Mouse (Mus musculus): ENCODE measurements around the gene Ocln.
"Not testable (repeated sequence)": the region's sequence is repeated elsewhere in the genome, so short reads cannot be mapped to it uniquely, and the experiment has no call there.

Ocln gene

DNA sequence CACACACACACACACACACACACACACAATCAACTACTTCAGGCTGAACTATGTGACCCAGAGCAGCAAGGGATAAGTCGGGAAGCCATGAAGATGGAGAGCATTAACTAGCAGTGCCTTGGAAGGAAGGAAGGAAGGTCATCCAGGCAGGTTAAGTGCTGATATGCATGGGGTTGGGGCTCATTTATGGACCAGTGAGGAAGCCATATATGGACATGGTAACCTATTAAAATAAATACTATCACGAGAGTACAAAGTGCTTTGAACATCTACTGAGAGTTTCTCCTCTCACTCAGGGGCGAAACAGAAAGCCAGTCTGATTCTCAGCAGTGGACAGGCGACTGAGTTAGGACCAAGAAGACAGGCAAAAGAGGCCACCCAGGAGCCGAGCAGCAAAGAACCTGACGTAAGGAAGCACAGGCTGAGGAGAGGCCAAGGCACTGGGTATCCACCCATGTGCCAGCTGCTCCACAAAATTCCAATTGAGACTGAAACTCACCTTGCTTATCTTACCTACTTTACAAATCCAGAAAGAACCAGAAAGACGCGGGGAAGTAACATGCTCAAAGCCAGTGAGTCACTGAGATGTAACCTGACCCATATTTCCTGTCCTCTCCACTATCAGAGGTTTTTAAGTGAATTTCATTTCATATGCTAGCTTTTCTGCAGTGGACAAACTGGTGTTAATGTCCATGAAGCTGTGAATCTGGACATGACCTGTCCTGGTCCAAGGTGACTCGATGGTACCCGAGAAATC is 9.3 kb downstream of the Ocln start:
- no peak for DNase-seq

DNA sequence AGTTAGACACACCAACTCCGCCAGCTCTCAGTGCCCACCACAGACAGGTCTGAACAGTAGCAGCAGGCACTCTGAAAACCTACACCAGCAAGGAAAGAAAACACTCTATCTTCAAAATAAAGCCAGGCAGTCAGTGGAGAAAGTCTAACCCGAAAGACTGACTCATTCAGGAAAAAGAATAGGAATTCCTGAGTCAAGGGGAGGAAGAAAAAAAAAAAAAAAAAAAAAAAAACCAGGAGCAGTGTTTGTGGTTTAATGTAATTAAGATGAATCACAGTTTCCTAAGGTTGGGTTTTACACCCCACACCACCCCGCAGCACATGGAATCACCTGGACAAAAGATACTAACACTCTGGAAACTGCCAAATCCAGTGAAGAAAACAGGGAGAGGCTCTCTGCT is 16.4 kb downstream of the Ocln start:
- DNase-seq: no peak

DNA sequence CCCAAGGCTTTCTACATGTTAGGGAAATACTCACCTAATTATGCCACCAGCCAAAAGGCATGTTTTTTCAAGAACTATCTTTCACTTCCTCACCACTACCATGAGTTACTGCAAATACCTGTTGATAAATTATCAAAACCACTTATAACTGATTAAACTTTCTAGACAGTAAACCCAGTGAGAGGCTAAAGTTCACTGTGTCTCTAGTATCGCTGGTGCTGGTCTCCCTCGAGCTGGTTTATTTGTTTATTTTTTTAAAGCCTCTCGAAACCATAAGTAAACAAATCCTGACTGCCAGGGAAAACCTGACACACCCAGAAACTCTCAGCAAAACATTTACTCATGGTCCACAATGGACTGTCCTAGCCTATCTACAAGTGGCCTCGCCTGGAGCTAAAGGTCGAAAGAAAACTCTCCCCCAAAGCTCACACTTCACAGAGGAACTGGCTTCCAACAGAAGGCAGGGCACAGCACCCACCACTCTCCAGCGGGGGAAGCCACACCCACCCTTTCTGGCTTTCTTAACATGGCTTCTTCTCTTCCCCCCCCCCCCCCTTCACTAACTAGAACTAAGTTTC is 19.6 kb downstream of the Ocln start:
- no peak for DNase-seq

DNA sequence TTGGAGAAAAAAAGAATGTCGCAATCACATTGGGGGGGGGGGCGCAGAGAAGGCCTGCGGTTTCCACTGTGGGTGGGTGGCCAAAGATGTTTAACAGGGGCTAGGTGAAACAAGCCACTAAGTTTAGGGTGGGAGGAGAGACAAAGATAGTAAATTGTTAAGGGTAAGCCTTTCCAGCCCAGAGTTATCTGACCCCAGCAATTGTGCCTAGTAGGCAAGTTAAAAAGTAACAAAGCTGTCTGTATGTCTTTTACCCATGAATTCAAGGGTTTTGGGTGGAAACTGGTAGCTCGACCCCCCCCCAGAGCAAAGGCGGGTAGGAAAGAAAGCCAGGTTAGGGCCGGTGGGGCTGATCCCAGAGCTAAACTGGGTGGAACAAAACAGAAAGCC is 25.9 kb downstream of the Ocln start:
- DNase-seq: no peak

DNA sequence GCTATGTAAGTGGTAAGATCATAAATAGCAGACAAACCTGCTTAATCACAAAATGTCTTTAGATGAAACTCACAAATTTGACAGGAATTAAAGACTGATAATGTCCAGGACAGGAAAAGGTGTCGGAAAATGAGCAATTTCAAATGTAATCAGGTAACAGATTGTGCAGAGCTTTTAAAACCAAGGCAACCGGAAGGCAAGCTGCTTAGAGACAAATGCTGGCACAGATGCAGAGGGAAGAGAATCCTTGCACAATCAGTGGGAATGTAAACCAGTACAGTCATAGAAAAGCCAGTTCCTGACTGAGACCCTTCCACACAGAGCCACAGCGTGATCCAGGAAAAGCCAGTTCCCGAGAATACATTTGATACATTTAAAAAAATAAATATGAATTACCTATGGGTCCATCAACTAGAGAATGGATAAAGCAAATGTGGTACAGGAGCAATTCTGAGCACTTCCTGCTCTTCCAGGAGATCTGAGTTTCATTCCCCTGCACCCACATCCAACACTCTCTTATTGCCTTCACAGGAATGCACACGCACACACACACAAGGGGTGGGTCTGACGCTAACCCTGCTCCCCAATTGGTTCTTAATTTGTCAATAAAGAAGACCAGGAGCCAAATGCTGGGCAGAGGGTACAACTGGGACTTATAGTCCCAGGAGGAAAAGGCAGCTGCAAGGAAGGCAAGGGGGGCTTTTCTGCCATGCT is 26.4 kb downstream of the Ocln start:
- no peak for DNase-seq

DNA sequence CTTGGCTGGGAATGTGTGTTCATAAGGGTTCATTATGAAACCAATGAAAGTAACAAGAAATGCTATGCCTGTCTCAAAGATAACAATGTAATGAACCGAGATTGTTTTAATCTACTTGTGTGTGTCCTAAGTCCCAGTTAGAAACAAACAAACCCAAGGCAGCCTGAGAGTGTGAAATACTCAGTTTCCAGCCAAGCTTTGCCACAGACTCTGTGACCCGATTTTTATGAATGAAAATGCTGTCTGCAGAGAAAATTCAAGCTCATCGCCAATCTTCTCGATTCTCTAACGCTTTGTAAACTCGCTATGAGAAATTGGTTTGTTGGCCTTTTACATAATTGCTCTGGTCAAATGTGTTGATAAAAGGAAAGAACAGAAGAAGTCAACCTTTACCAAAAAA is 27.6 kb downstream of the Ocln start:
- DNase-seq: no peak

DNA sequence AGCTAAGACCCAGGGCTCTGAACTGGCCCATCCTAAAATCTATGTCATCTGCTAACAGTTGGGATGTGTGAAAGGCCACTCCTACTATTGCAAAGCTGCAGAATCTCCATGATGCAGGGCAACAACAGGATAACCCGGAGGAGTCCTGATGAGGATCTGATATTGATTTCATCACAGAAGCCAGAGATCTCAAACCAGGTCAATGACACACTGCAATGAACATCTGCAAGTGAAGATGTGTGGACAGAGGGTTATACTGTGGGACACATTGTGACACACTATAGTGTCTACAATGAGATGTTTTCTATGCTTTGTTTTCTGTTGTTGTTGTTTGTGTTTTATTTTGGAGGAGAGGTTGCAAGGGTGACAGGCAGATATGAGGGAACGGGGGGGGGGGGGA is 28.8 kb downstream of the Ocln start:
- no peak for DNase-seq

DNA sequence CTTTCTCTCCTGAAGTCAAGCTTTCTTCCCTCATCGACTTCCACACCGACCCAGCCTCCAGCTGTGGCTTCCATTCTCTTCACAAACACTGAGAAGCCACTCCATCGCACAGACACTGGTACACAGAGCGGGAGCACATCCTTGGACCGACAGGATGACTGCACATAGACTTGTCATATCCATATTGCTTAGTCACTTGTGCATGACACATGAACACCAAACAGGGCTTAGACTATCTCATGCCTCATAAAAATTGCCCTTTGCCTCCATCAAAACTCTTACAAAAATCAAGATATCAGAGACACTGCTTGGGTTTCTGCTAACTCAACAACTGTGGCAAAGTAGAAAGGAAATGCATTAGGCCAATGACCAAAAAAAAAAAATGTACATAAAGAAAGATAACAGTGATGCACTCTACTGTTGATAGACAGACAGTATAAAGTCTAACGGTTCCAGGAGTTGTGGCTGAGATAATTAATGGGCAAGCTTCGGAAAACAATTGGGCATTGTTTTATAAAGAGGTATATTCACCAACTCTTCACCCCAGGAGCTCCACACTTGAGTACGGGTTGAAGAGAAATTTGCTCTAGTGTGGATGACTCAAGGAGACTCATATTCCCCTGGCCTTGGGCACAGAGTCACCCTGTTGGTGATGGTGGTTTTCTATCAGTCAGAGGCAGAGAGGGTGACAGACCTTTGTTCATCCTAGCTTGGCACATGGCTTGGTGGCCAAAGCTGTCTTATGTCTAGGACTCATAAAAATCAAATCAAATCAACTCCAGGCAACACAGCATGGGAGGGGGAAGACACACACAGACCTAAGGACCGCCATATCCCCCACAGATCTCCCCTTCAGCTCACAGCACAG is 30.6 kb downstream of the Ocln start:
- no peak for DNase-seq

DNA sequence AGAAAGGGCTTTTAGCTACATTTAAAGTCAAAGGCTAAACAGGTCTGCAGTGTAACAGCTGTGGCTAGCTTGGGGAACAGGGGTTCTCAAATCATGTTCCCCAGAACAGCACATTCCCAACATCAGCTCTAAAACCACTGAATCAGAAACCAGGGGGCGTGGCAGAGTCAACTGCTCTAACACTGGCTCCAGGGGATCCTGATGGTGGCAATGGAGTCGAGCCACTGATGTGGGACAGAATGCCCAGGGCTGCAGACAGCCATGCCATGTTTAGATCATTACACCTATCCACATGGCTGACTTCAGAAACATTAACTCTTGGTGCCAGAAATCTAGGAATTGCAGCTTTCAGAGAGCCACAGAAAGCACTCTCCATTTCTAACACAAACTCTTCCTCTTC is 33.4 kb downstream of the Ocln start:
- peak; percentile 70 to 84 for DNase-seq

DNA sequence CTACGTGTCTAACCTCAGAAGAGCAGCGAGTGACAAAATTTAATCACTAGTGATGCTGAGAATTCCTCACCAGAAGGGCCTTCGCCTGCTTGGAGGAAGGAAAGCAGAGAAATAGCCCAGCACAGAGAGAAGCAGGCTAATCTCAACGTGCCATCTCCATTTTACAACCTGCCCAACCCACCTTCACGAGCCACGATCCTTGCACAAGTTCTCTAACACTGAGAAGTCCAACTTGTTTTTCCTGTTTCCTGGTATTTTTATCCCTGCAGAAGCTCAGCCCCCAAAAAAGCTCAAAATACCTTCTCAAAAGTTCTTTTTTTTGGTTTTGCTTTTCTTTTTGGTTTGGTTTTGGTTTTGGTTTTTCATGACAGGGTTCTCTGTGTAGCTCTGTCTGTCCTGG is 34.3 kb downstream of the Ocln start:
- DNase-seq: no peak

DNA sequence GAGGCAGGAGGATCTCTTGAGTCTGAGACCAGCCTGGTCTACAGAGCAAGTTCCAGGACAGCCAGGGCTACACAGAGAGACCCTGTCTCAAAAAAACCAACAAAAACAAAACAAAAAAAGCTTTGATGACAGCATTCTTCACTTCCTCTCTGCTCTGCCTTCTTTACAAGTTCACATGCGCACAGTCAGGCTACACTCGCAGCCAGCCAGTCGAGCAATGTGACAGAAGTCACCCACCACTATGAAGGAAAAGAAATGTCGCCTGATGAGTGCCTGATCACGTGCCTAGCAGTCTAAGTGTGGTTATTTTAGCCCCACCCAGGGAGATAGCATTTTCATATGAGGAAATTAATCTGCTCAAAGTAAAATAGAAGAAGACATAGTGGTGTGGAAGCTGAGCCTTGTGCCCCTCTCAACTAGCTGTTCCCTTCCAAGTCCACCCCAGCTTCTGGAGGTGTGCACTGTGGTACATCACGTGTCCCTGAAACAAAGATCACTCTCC is 34.8 kb downstream of the Ocln start:
- DNase-seq: no peak

DNA sequence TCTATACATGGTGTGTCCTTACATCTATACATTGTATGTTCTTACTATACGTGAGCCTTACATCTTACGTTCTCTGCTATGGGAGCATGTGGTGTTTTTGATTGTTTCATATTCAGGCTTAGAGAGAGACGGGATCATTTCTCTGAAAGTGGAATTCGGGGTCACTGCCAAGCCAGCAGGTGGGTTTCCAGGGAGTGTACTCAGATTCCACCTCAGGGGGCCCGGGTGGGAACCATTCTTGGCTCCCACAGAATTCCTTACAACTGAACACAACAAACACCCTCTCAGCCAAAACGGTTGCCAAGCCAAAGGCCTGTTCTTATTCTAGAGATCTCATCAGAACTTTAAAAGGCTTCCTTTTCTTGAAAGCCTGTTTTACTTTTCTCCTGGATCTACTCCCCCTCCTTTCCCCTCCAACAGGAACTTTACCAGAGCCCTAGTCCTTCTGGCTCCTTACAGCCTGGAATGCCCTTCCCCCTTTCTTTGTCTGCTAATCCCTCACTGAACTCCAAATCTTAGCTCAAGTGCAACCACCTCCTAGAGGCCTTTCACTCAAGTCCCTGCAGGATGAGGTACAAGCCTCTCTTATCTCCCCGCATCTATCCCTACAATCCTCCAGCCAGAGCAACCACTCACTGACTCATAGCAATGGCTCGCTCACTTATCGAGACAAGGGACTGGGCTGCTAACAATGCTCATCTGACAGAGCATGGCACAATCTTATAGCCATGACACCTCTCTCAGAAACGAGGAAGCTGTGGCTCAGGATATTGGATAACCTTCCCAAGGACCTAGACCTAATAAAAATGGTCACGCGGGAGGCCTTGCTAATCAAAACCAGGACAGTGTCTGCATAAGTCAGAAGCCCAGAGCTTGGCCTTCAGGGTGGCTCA is 36.1 kb downstream of the Ocln start:
- no peak for DNase-seq

DNA sequence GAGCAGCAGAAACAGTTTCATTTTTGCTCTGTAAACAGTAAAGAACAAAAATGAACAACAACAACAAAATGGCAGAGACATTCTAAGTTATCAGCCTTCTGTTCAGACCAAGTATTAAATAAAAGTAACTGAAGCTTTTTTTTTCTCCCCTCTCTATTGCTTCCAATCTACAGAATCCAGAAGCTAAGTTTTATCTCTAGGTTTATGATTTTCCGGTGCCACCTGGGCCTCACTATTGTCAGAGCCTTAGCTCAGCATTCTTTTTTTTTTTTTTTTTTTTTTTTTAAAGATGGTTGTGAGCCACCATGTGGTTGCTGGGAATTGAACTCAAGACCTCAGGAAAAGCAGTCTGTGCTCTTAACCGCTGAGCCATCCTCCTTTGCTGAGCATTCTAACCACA is 39.7 kb downstream of the Ocln start:
- DNase-seq: no peak

DNA sequence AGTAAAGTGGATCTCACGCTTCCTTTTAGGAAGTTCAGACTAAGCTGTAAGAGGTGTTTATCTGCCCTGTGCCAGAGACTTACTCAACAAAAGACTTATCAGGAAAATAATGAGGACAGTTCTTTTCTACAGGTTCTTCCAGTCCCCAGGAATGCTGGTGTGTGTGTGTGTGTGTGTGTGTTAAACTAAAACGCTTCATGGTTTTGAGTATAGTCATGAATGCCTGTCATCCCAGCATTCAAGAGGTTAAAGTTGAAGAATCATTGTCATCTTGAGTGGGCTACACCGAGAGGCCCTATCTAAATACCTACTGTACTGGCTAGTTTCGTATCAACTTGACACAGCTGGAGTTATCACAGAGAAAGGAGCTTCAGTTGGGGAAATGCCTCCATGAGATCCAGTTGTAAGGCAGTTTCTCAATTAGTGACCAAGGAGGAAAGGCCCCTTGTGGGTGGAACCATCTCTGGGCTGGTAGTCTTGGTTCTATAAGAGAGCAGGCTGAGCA is 40.6 kb downstream of the Ocln start:
- no peak for DNase-seq

DNA sequence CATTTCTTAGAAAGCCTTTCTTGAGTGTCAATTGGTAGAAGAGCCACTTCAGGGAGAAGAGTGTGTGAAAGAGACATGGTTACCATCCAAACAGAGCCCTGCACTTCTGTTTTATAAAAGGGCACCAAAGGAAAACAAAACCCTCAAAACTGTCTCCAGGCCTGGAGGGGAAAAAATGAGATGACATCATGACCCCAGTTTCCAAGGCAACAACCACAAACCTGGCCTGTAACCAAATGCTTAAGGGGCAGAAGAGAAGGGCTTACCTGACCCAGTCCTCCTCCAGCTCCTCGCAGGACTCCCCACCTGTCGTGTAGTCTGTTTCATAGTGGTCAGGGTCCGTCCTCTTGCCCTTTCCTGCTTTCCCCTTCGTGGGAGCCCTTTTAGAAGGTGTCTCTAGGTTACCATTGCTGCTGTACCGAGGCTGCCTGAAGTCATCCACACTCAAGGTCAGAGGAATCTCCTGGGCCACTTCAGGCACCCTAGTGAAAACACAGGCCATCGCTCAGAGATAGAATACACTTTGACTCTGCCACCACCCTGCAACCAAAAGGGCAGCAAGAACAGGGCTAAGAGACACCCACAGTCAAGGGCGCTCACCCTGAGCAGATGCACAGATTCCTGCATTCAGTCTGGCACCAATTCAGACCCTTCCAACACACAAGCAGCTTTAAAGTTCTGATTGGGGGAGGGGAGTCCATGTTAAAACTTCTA is 41.2 kb downstream of the Ocln start:
- DNase-seq: no peak

DNA sequence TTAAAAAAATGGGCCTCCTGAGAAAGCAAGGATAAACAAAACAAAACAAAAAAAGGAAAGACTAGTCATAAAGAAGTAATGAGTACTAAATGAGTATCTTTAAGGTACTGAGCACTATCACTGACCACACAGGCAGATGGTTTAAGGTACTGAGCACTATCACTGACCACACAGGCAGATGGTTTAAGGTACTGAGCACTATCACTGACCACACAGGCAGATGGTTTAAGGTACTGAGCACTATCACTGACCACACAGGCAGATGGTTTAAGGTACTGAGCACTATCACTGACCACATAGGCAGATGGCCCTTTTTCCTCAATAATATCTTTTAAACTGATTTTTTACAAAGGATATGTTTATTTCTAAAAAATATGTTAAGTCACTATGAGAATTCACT is 52.9 kb downstream of the Ocln start:
- not testable (repeated sequence) for DNase-seq

DNA sequence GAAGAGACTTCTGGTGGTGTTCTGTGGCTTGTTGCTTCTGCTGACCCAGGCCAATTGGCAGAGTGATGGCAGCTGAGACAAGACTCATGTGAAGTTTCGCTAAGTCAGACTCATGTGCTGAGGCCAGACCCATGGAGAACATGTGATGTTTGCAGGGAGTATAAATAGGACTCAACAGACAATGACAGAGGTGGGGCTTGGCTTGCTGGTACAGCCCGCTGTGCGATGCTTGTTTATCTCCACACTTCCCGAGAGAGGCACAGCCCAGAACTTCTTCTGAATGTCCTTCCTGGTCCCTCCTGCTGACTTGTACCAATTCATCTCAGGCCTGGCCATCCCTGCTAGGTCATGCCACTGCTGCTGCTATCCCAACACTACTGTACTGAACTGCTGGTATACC is 57.2 kb downstream of the Ocln start:
- no peak for DNase-seq

DNA sequence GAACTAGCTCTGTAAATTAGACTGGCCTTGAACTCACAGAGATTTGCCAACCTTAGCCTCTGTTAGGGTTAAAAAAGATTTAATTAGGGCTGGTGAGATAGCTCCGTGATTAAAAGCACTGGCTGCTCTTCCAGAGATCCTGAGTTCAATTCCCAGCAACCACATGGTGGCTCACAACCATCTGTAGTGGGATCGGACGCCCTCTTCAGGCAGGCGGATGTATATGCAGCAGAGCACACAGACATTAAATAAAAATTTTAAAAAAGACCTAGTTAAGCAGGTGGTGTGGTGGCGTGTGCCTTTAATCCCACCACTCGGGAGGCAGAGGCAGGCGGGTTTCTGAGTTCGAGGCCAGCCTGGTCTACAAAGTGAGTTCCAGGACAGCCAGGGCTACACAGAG is 58.1 kb downstream of the Ocln start:
- DNase-seq: not testable (repeated sequence)

DNA sequence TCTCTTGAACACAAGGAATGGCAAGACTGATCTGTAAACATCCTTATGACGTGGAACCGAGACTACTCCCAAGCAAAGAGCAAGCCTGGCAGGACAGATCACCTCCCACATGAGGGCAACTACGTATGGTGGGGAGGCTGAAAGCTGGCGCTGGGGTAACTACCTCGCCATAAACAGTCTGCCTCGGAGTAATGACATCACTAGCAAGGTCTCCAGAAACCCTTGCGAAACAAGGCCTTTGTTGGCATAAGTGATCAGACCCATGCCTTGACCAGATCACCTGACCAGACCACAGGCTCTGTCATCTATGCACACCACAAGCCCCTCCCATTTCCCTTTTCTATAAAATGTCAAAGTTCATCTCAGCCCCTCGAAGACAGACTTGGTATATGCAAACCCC is 59.2 kb downstream of the Ocln start:
- DNase-seq: no peak

DNA sequence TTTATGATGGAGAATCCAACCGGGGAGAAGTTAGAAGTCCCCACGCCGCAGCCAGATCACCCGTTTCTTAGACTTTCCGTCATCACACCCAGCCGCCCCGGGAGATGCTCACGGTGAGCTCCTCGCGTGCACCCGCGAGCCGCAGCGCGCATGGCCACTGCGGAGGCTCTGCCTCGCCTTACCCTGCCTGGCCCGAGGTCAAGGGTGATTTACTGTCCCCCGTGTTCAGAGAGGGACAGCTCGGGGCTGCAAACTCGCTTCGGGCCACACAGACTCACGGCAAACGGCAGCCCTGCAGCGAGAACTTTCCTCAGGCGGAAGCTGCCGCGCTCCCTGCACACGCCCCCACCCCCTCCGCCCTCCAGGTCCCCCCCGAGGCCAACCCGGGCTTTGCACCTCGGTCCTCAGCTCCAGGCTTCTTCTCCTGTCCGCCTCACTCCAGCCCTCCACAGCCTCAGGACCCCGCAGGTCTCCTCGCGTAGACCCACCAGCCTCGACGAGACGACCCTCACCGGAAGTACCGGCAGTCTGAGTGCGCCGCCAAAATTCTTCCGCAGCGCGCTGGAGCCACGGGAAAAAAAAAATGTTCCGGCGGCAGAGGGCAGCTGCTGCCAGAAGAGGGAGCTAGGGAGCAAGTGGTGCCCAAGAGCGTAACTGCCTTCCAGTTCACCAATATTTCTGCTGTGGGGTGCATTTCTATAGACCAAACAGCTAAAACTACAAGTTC is 60.3 kb downstream of the Ocln start, which contains the start of gene Gtf2h2:
Gene Gtf2h2, minus strand, starts transcription at position 519 of the 727 bp plus-strand sequence.
- DNase-seq: peak; percentile 85 to 86
